In the genomic region with DNA sequence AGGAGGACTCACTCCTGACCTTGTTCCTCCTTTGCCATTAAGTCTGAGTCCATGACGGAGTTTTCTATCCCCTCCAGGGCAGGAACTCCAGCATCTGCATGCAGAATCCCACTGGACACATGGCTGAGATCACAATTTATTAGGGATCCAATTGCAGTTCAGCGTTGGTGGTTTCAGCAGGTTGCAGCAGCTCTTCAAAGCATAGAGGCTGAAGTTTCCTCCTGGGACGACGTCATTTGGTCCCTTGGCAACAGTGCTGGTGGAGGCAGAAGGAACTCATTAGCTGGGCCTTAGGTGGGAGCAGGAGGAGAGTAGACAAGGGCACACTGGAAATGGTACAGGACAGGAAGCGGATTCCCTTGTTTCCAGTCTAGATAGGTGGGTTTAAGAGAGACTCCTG, we compare ENCODE assay signal across 9 mouse cellular contexts. TPM values are rescaled to one million over a fixed set of nuclear protein-coding genes. Genes with fewer than 3 reads are reported as not detected.
"Had no signal": no experiment of that assay in that cellular context is flagged by ENCODE, and none has a peak within 500 bp of the region (broad histone marks: within the 10 kb centered on the region; RNA-seq: fewer than 3 reads in every experiment).

No protein-coding gene starts in this region.

- H3K4me2 ChIP-seq: limb, embryonic 13.5 days; midbrain, embryonic 12.5 days had no signal

- H3K9ac ChIP-seq: limb, embryonic 13.5 days; liver, embryonic 14.5 days; midbrain, embryonic 12.5 days had no signal

- H3K27ac ChIP-seq: left cerebral cortex, adult 2 months; limb, embryonic 13.5 days; liver, embryonic 14.5 days; midbrain, embryonic 12.5 days; stomach, postnatal 0 days had no signal

- H3K36me3 ChIP-seq: limb, embryonic 13.5 days; midbrain, embryonic 12.5 days had no signal

- ATAC-seq: midbrain, embryonic 16.5 days had no signal

- H3K4me3 ChIP-seq: left cerebral cortex, adult 2 months; limb, embryonic 13.5 days; midbrain, embryonic 12.5 days had no signal

- H3K27me3 ChIP-seq: limb, embryonic 13.5 days; midbrain, embryonic 12.5 days had no signal

- DNase-seq: lung, adult 18-20 months had no signal

- H3K9me3 ChIP-seq: limb, embryonic 13.5 days; midbrain, embryonic 12.5 days had no signal

RNA-seq across cellular contexts. Expression of a gene that starts 55.1 kb away (rescaled TPM):
- total RNA-seq: liver, adult 2 months had no signal
- polyA plus RNA-seq: liver, adult 2 months; midbrain, embryonic 12.5 days; midbrain, embryonic 16.5 days; neural tube, embryonic 14.5 days had no signal
